ENCODE assay signal across 8 mouse cellular contexts in the genomic region with DNA sequence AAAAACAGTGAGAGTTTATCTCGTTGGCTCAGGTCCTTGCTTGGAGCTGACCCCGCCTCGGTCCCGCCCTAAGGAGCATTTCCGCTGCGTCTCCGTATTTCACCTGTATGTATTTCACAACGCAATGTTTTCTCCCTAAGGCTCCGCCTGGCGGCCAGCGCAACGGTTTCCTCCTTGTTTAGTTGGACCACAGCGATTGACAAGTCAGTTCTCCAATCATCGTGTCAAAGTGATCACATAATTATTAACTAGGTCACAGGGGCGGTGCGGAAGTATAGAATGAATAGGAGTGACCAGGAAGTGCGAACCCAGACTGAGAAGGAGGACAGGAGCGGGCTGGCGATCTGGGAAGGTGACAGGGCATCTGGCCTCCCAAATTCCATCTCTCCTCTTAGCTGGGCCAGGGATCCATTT. TPM values are rescaled to one million over a fixed set of nuclear protein-coding genes. Genes with fewer than 3 reads are reported as not detected.
A peak's percentile ranks its signal among the peaks of the same experiment; 100 is the strongest.
DNase-seq lines count a peak whose midpoint lies in the region; ATAC-seq lines count a peak whose summit lies in the region.

A gene (plus strand): TSS at position 125 of the 414 bp plus-strand sequence.

- no peaks in the 10 kb centered on the region for H3K27me3 ChIP-seq in heart, embryonic 13.5 days (replicated peaks)
- no peaks in the 10 kb centered on the region for H3K27me3 ChIP-seq in liver, embryonic 12.5 days (replicated peaks)
- H3K27me3 ChIP-seq in stomach, embryonic 15.5 days (replicated peaks), result no peaks in the 10 kb centered on the region

- H3K4me2 ChIP-seq in heart, embryonic 13.5 days, result peak within 1 kb of the TSS; percentile 68
- H3K4me2 ChIP-seq in liver, embryonic 12.5 days, result peak within 1 kb of the TSS; percentile 85
- H3K4me2 ChIP-seq in stomach, embryonic 15.5 days, result peak within 1 kb of the TSS; percentile 69

- peaks cover 22% of the 10 kb centered on the region for H3K36me3 ChIP-seq in heart, embryonic 13.5 days
- peaks cover 17% of the 10 kb centered on the region for H3K36me3 ChIP-seq in liver, embryonic 12.5 days
- no peaks in the 10 kb centered on the region for H3K36me3 ChIP-seq in stomach, embryonic 15.5 days

- peak; percentile 62 for ATAC-seq in heart, embryonic 13.5 days (ENCODE audit: extremely low read depth, insufficient number of reproducible peaks, low FRiP score, low TSS enrichment)
- peak; percentile 78 for ATAC-seq in liver, embryonic 12.5 days
- peak; percentile 91 for ATAC-seq in stomach, embryonic 15.5 days (ENCODE audit: insufficient read depth, low FRiP score, low read depth)

- peak; percentile 96 for DNase-seq in CD4-positive, CD25-positive, alpha-beta regulatory T cell, adult 2 months (ENCODE audit: low read depth, low spot score)
- DNase-seq in fat pad, adult 2 months (ENCODE audit: extremely low read depth, low read depth, low spot score), result peak; percentile 94
- DNase-seq in kidney, postnatal 10 days, result peak; percentile 94
- peak; percentile 92 to 93 for DNase-seq in natural killer cell, adult 2 months (ENCODE audit: low spot score in 2 of 2)

- H3K27ac ChIP-seq in brown adipose tissue, adult 24 weeks (replicated peaks; ENCODE audit: low read depth, low read length), result peak within 1 kb of the TSS; percentile 76
- H3K27ac ChIP-seq in heart, embryonic 13.5 days (replicated peaks), result peak within 1 kb of the TSS; percentile 68
- H3K27ac ChIP-seq in liver, embryonic 12.5 days, result peak within 1 kb of the TSS; percentile 91
- H3K27ac ChIP-seq in stomach, embryonic 15.5 days, result peak within 1 kb of the TSS; percentile 74

- peak within 1 kb of the TSS; percentile 79 for H3K9ac ChIP-seq in heart, embryonic 13.5 days
- peak within 1 kb of the TSS; percentile 74 for H3K9ac ChIP-seq in liver, embryonic 12.5 days
- H3K9ac ChIP-seq in stomach, embryonic 15.5 days, result peak within 1 kb of the TSS; percentile 19; the same call in 1 of the 2 replicates

- H3K4me1 ChIP-seq in brown adipose tissue, adult 24 weeks (ENCODE audit: control insufficient read depth, insufficient read depth, insufficient read length, low read length), result peaks cover 9% of the 10 kb centered on the region
- peaks cover 26% of the 10 kb centered on the region for H3K4me1 ChIP-seq in heart, embryonic 13.5 days
- H3K4me1 ChIP-seq in liver, embryonic 12.5 days, result peaks cover 59% of the 10 kb centered on the region
- no peaks in the 10 kb centered on the region; the same call in 1 of the 2 replicates for H3K4me1 ChIP-seq in stomach, embryonic 15.5 days

- H3K4me3 ChIP-seq in brown adipose tissue, adult 24 weeks (ENCODE audit: insufficient read depth, low read depth, low read length), result peak within 1 kb of the TSS; percentile 57
- peak within 1 kb of the TSS; percentile 57 for H3K4me3 ChIP-seq in heart, embryonic 13.5 days
- H3K4me3 ChIP-seq in liver, embryonic 12.5 days, result peak within 1 kb of the TSS; percentile 63
- peak within 1 kb of the TSS; percentile 53 for H3K4me3 ChIP-seq in stomach, embryonic 15.5 days (replicated peaks)

- no peaks in the 10 kb centered on the region for H3K9me3 ChIP-seq in heart, embryonic 13.5 days
- H3K9me3 ChIP-seq in liver, embryonic 12.5 days (replicated peaks), result no peaks in the 10 kb centered on the region
- no peaks in the 10 kb centered on the region for H3K9me3 ChIP-seq in stomach, embryonic 15.5 days

- WGBS in heart, embryonic 13.5 days, result under 1% methylated on average over 19 of the region's 19 CpGs
- 0% methylated on average over 19 of the region's 19 CpGs for whole genome bisulfite sequencing in liver, embryonic 12.5 days (ENCODE audit: insufficient replicate concordance)
- under 1% methylated on average over 19 of the region's 19 CpGs for WGBS in stomach, embryonic 15.5 days

RNA-seq across cellular contexts. Expression of the gene that starts here (rescaled TPM):
- 36.8 and 54.7 TPM in 2 replicates for polyA plus RNA-seq in brown adipose tissue, adult 24 weeks (2012; ENCODE audit: insufficient read depth, insufficient read length, missing spikeins)
- polyA plus RNA-seq in heart, embryonic 13.5 days (2015; fragmentation: Nextera tagmentation; extraction: Ambion mirVana), result 93.9 and 102 TPM in 2 replicates
- 119 and 126 TPM in 2 replicates for polyA plus RNA-seq in liver, embryonic 12.5 days (2016; fragmentation: Nextera tagmentation; extraction: Ambion mirVana)
- 119 and 120 TPM in 2 replicates for polyA plus RNA-seq in stomach, embryonic 15.5 days (2015; fragmentation: Nextera tagmentation; extraction: Ambion mirVana)

Comparison
In these comparisons a context has a peak if more than half of its experiments do, and no peak if none do; other contexts are left out.
1. Peak in every context shown above with its lines: DNase-seq, ATAC-seq, H3K4me3 ChIP-seq and H3K27ac ChIP-seq.
2. H3K9ac ChIP-seq: peak in every context shown above with its lines; median percentile 79 in heart, embryonic 13.5 days; 74 in liver, embryonic 12.5 days; 19 in stomach, embryonic 15.5 days.